Mouse (Mus musculus): ENCODE results near the gene Hemgn. TPM values are rescaled to one million over a fixed set of nuclear protein-coding genes. Genes with fewer than 3 reads are reported as not detected.

Hemgn gene
- total RNA-seq, 2 experiments from 2014 or later = 9.6 to 25.5 TPM

- peak; percentile 93 for ATAC-seq (replicated peaks; ENCODE audit: poor library complexity)
These were observed 4.2 kb upstream of the Hemgn start for GRCm38 (mm10) chr4:46417491-46417890.

- ATAC-seq (replicated peaks; ENCODE audit: poor library complexity) = 0 out of 2 replicates have a peak, but pooled peaks have one; percentile 16
These were observed 1.2 kb downstream of the Hemgn start for GRCm38 (mm10) chr4:46412113-46412512.

GRCm38 (mm10) chr4:46411489-46411888 lies 1.8 kb downstream of the Hemgn start:
- peak; percentile 69 for ATAC-seq (replicated peaks; ENCODE audit: poor library complexity)

- peak; percentile 74 for ATAC-seq (replicated peaks; ENCODE audit: poor library complexity)
These were observed 2.6 kb downstream of the Hemgn start for GRCm38 (mm10) chr4:46410677-46411076.

GRCm38 (mm10) chr4:46406966-46407703 lies 6.2 kb downstream of the Hemgn start:
- peak; percentile 22 for ATAC-seq (replicated peaks; ENCODE audit: poor library complexity)

- peak; percentile 80 for ATAC-seq (replicated peaks; ENCODE audit: poor library complexity)
These were observed 9.1 kb downstream of the Hemgn start for GRCm38 (mm10) chr4:46404042-46404795.

GRCm38 (mm10) chr4:46398839-46399238 lies 14.5 kb downstream of the Hemgn start:
- peak; percentile 59 for ATAC-seq (replicated peaks; ENCODE audit: poor library complexity)

- peak; percentile 81 for ATAC-seq (replicated peaks; ENCODE audit: poor library complexity)
These were observed 17.6 kb downstream of the Hemgn start for GRCm38 (mm10) chr4:46395736-46396135.

GRCm38 (mm10) chr4:46394388-46394787 lies 18.9 kb downstream of the Hemgn start:
- no peak for ATAC-seq (replicated peaks; ENCODE audit: poor library complexity)

- peak; percentile 68 for ATAC-seq (replicated peaks; ENCODE audit: poor library complexity)
These were observed 22.8 kb downstream of the Hemgn start for GRCm38 (mm10) chr4:46390390-46390970.

- ATAC-seq (replicated peaks; ENCODE audit: poor library complexity) = peak; percentile 21; the same call in 1 of the 2 replicates
These were observed 23.5 kb downstream of the Hemgn start for GRCm38 (mm10) chr4:46389612-46390341.

- ATAC-seq (replicated peaks; ENCODE audit: poor library complexity) = peak; percentile 85
These were observed 24.2 kb downstream of the Hemgn start, which contains the start of gene Trmo for GRCm38 (mm10) chr4:46389013-46389611. Trmo (minus strand) TSS chr4:46389437.

- ATAC-seq (replicated peaks; ENCODE audit: poor library complexity) = no peak
These were observed 24.8 kb downstream of the Hemgn start for GRCm38 (mm10) chr4:46388556-46388955.

- peak; percentile 88 for ATAC-seq (replicated peaks; ENCODE audit: poor library complexity)
These were observed 38.4 kb downstream of the Hemgn start for GRCm38 (mm10) chr4:46374869-46375368.

GRCm38 (mm10) chr4:46374455-46374854 lies 38.9 kb downstream of the Hemgn start:
- ATAC-seq (replicated peaks; ENCODE audit: poor library complexity) = peak; percentile 76

GRCm38 (mm10) chr4:46371030-46371429 lies 42.3 kb downstream of the Hemgn start:
- ATAC-seq (replicated peaks; ENCODE audit: poor library complexity) = 0 out of 2 replicates have a peak, but pooled peaks have one; percentile 12

- no peak for ATAC-seq (replicated peaks; ENCODE audit: poor library complexity)
These were observed 42.9 kb downstream of the Hemgn start for GRCm38 (mm10) chr4:46370406-46370805.

- ATAC-seq (replicated peaks; ENCODE audit: poor library complexity) = 0 out of 2 replicates have a peak, but pooled peaks have one; percentile 48
These were observed 44.2 kb downstream of the Hemgn start for GRCm38 (mm10) chr4:46369070-46369469.

- no peak for ATAC-seq (replicated peaks; ENCODE audit: poor library complexity)
These were observed 45.8 kb downstream of the Hemgn start for GRCm38 (mm10) chr4:46367487-46367959.

- ATAC-seq (replicated peaks; ENCODE audit: poor library complexity) = no peak
These were observed 48.9 kb downstream of the Hemgn start for GRCm38 (mm10) chr4:46364360-46364759.
